Mouse (Mus musculus): ENCODE measurements around the gene Mxi1. TPM values are rescaled to one million over a fixed set of nuclear protein-coding genes. Genes with fewer than 3 reads are reported as not detected.

The Mxi1 gene
- total and polyA plus RNA-seq, 3 experiments: 29.0 to 60.9 TPM; not detected in 1

- Histone ChIP-seq H3K79me2 (ENCODE audit: control insufficient read depth, insufficient read depth, low read length, poor library complexity) (no peaks in the 10 kb centered on the region), H3K27ac (ENCODE audit: control insufficient read depth, low read depth, low read length) (peak overlapping the region; percentile 90), H3K4me3 (ENCODE audit: control insufficient read depth in 1 of 2, insufficient read depth in 1 of 2, low read depth in 2 of 2, low read length in 2 of 2) (no peak overlapping the region), H3K27me3 (ENCODE audit: control insufficient read depth in 1 of 2, insufficient read depth in 2 of 2, low read length in 2 of 2) (no peaks in the 10 kb centered on the region), H3K9me3 (replicated peaks; ENCODE audit: insufficient read depth, low read length) (no peaks in the 10 kb centered on the region), H3K4me1 (ENCODE audit: control insufficient read depth in 1 of 2, insufficient read depth in 2 of 2, low read length in 2 of 2) (peaks cover 4 to 38% of the 10 kb centered on the region in 2 experiments), H3K36me3 (ENCODE audit: control insufficient read depth in 1 of 2, insufficient read depth in 2 of 2, low read length in 2 of 2) (peaks cover 0 to 30% of the 10 kb centered on the region in 2 experiments; a peak in 2 of 4 replicates), H3K9ac (ENCODE audit: control insufficient read depth, low read depth, low read length, poor library complexity, severe bottlenecking) (peak overlapping the region; percentile 49)
- no peak for TF ChIP-seq MXI1 (IDR thresholded peaks at IDR 0.05; ENCODE audit: low read depth, low read length)
- TF ChIP-seq CHD2 (IDR thresholded peaks at IDR 0.05; ENCODE audit: low read length): no peak
- no peak for TF ChIP-seq MEF2A (IDR thresholded peaks at IDR 0.05; ENCODE audit: extremely low read depth, insufficient replicate concordance, low read depth, low read length, poor library complexity, severe bottlenecking)
- no peak for TF ChIP-seq CTCF (IDR thresholded peaks at IDR 0.05 in 2 of 3, conservative IDR thresholded peaks at IDR 0.05 in 1 of 3; ENCODE audit: control insufficient read depth in 1 of 3, insufficient read depth in 1 of 3, low read depth in 2 of 3, low read length in 3 of 3, poor library complexity in 1 of 3, severe bottlenecking in 1 of 3)
- TF ChIP-seq TAL1 (IDR thresholded peaks at IDR 0.05; ENCODE audit: low read length): no peak
- TF ChIP-seq NRF1 (IDR thresholded peaks at IDR 0.05; ENCODE audit: insufficient read depth, low read depth, low read length, poor library complexity, severe bottlenecking): no peak
- no peak for TF ChIP-seq EP300 (IDR thresholded peaks at IDR 0.05; ENCODE audit: low read depth in 1 of 2, low read length in 2 of 2)
- TF ChIP-seq MAZ (IDR thresholded peaks at IDR 0.05; ENCODE audit: low read depth, low read length): no peak
- TF ChIP-seq RAD21 (IDR thresholded peaks at IDR 0.05; ENCODE audit: low read depth, low read length): no peak
- TF ChIP-seq NELFE (IDR thresholded peaks at IDR 0.05; ENCODE audit: low read depth, low read length): no peak
- no peak for TF ChIP-seq TCF12 (IDR thresholded peaks at IDR 0.05; ENCODE audit: low read depth, low read length)
- no peak for TF ChIP-seq POLR2A (IDR thresholded peaks at IDR 0.05; ENCODE audit: control insufficient read depth in 1 of 2, insufficient read depth in 1 of 2, low read depth in 1 of 2, low read length in 2 of 2, poor library complexity in 1 of 2)
- TF ChIP-seq RCOR1 (IDR thresholded peaks at IDR 0.05; ENCODE audit: low read depth, low read length): no peak
- TF ChIP-seq ZMIZ1 (IDR thresholded peaks at IDR 0.05; ENCODE audit: low read depth, low read length): no peak
- no peak for TF ChIP-seq POLR2AphosphoS5 (IDR thresholded peaks at IDR 0.05; ENCODE audit: borderline replicate concordance, low read depth, low read length)
- no peak for TF ChIP-seq HCFC1 (IDR thresholded peaks at IDR 0.05; ENCODE audit: low read depth, low read length)
- TF ChIP-seq MYC (IDR thresholded peaks at IDR 0.05; ENCODE audit: low read depth, low read length): no peak
- TF ChIP-seq POLR2AphosphoS2 (IDR thresholded peaks at IDR 0.05; ENCODE audit: low read length): no peak
- no peak for DNase-seq (ENCODE audit: low read depth, low spot score)
Measured at GRCm38 (mm10) chr19:53413617-53414380, 103.5 kb downstream of the Mxi1 start.

GRCm38 (mm10) chr19:53414650-53415049 lies 104.3 kb downstream of the Mxi1 start:
- Histone ChIP-seq H3K36me3 (ENCODE audit: control insufficient read depth in 1 of 2, insufficient read depth in 2 of 2, low read length in 2 of 2) (peaks cover 0 to 26% of the 10 kb centered on the region in 2 experiments; a peak in 2 of 4 replicates), H3K4me1 (ENCODE audit: control insufficient read depth in 1 of 2, insufficient read depth in 2 of 2, low read length in 2 of 2) (peaks cover 4 to 33% of the 10 kb centered on the region in 2 experiments), H3K27me3 (ENCODE audit: control insufficient read depth in 1 of 2, insufficient read depth in 2 of 2, low read length in 2 of 2) (no peaks in the 10 kb centered on the region), H3K4me3 (ENCODE audit: control insufficient read depth in 1 of 2, insufficient read depth in 1 of 2, low read depth in 2 of 2, low read length in 2 of 2) (peak overlapping the region; percentile 24 to 39), H3K9me3 (replicated peaks; ENCODE audit: insufficient read depth, low read length) (no peaks in the 10 kb centered on the region), H3K9ac (ENCODE audit: control insufficient read depth, low read depth, low read length, poor library complexity, severe bottlenecking) (peak overlapping the region; percentile 49), H3K27ac (ENCODE audit: control insufficient read depth, low read depth, low read length) (peak overlapping the region; percentile 90), H3K79me2 (ENCODE audit: control insufficient read depth, insufficient read depth, low read length, poor library complexity) (no peaks in the 10 kb centered on the region)
- peak; percentile 98 for DNase-seq (ENCODE audit: low read depth, low spot score)
- TF ChIP-seq UBTF (IDR thresholded peaks at IDR 0.05; ENCODE audit: borderline replicate concordance, insufficient read depth, low read depth, low read length): no peak
- TF ChIP-seq CTCF (IDR thresholded peaks at IDR 0.05 in 2 of 3, conservative IDR thresholded peaks at IDR 0.05 in 1 of 3; ENCODE audit: control insufficient read depth in 1 of 3, insufficient read depth in 1 of 3, low read depth in 2 of 3, low read length in 3 of 3, poor library complexity in 1 of 3, severe bottlenecking in 1 of 3): no peak
- peak; percentile 81 for TF ChIP-seq TCF12 (IDR thresholded peaks at IDR 0.05; ENCODE audit: low read depth, low read length)
- TF ChIP-seq MEF2A (IDR thresholded peaks at IDR 0.05; ENCODE audit: extremely low read depth, insufficient replicate concordance, low read depth, low read length, poor library complexity, severe bottlenecking): peak; percentile 22; the same call in 1 of the 2 replicates
- TF ChIP-seq TAL1 (IDR thresholded peaks at IDR 0.05; ENCODE audit: low read length): peak; percentile 78
- no peak for TF ChIP-seq SMC3 (IDR thresholded peaks at IDR 0.05; ENCODE audit: low read depth, low read length)
- no peak for TF ChIP-seq CHD2 (IDR thresholded peaks at IDR 0.05; ENCODE audit: low read length)
- no peak for TF ChIP-seq E2F4 (IDR thresholded peaks at IDR 0.05; ENCODE audit: borderline replicate concordance, low read depth, low read length)
- TF ChIP-seq HCFC1 (IDR thresholded peaks at IDR 0.05; ENCODE audit: low read depth, low read length): peak; percentile 29; the same call in 1 of the 2 replicates
- 0 out of 2 replicates have a peak, but pooled peaks have one; percentile 40 for TF ChIP-seq MAZ (IDR thresholded peaks at IDR 0.05; ENCODE audit: low read depth, low read length)
- TF ChIP-seq RAD21 (IDR thresholded peaks at IDR 0.05; ENCODE audit: low read depth, low read length): no peak
- no peak for TF ChIP-seq CHD1 (IDR thresholded peaks at IDR 0.05; ENCODE audit: low read depth, low read length)
- TF ChIP-seq ETS1 (IDR thresholded peaks at IDR 0.05; ENCODE audit: low read depth, low read length): peak; percentile 93
- peak; percentile 66 for TF ChIP-seq ELF1 (IDR thresholded peaks at IDR 0.05; ENCODE audit: low read depth, low read length)
- TF ChIP-seq GATA1 (IDR thresholded peaks at IDR 0.05; ENCODE audit: low read depth, low read length): peak; percentile 94
- TF ChIP-seq NELFE (IDR thresholded peaks at IDR 0.05; ENCODE audit: low read depth, low read length): 0 out of 2 replicates have a peak, but pooled peaks have one; percentile 13
- TF ChIP-seq BHLHE40 (IDR thresholded peaks at IDR 0.05; ENCODE audit: borderline replicate concordance, low read depth, low read length): peak; percentile 99
- TF ChIP-seq MAX (IDR thresholded peaks at IDR 0.05; ENCODE audit: low read length): peak; percentile 99
- TF ChIP-seq POLR2A (IDR thresholded peaks at IDR 0.05; ENCODE audit: control insufficient read depth in 1 of 2, insufficient read depth in 1 of 2, low read depth in 1 of 2, low read length in 2 of 2, poor library complexity in 1 of 2): peak in 1 of 2 experiments; percentile 73; a peak in 2 of 4 replicates
